Mouse (Mus musculus): ENCODE data around the gene Rabl3.

The Rabl3 gene

DNA sequence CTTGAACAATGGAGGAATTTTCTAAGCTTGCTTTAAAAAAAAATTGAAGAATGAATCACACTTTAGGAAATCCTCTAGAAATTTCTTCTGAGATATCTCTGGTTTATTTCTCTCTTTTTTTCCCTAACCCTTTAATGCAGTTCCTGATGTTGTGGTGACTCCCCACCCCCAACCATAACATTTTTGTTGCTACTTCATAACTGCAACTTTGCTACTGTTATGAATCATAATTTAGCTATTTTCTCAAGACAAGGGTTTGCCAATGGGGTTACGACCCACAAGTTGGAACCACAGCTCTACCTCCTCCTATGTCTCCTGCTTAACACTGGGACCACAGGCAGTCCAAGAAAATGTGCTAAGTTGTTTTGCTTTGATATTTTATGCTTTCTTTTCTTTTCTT, 63.7 kb downstream of the Rabl3 start:
- TF ChIP-seq GATA4 (IDR thresholded peaks at IDR 0.05; ENCODE audit: insufficient replicate concordance, low read length) = no peak

DNA sequence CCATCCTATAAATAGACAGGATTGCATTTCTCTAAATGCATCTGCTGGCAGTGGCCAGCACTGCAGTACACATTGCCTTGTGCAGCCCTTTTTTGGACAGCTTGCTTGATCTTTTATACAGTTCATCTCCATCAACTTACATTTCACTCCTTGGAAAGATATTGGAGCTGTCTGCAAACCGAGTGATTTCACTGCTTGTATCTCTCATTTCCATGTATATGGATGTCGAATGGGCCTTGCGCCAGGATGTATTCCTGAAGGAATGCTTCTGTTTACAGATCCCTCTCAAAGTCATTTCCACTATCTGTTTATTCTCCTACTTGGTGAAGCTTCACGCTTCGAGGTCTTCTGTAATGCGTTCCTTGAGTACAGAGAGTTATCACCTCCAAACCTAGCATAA, 64.6 kb downstream of the Rabl3 start:
- no peak for TF ChIP-seq GATA4 (IDR thresholded peaks at IDR 0.05; ENCODE audit: insufficient replicate concordance, low read length)

DNA sequence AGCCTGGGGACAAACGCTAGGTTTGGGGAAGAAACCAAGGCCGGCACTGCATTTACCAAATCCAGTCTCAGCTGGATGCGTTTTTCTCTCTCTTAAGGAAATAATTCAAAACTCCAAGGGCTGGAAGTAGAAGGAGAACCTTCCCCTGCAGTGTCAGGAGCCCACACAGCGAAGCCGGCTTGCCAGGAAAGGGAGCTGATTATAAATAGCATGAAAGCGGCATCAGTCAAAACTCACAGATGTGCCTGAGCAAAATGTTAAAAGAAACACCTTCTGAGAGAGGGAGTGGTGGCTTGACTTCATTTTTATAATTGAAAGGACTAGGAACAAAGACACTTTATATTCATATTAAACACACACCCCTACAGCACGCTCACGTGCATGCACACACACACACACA, 70.6 kb downstream of the Rabl3 start:
- no peak for TF ChIP-seq GATA4 (IDR thresholded peaks at IDR 0.05; ENCODE audit: insufficient replicate concordance, low read length)

DNA sequence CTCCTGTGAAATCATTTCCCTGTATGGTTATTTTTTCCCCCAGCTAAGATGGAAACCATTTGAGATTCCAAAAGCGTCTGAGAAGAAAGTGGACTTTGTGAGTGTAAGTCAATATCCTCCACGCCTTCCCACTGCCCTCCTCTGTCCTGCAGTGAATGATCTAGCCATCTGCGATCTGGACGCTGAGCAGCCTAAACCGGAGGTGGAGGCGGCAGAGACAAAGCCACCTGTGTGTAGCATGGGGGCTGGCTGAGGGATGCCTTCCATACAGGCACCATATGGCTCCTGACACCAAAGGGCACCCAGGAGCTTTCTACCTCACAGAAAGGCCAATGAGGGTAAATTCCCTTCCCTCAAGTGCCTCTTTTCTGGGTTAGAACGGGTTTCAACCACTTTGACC, 71.4 kb downstream of the Rabl3 start:
- no peak for TF ChIP-seq GATA4 (IDR thresholded peaks at IDR 0.05; ENCODE audit: insufficient replicate concordance, low read length)

DNA sequence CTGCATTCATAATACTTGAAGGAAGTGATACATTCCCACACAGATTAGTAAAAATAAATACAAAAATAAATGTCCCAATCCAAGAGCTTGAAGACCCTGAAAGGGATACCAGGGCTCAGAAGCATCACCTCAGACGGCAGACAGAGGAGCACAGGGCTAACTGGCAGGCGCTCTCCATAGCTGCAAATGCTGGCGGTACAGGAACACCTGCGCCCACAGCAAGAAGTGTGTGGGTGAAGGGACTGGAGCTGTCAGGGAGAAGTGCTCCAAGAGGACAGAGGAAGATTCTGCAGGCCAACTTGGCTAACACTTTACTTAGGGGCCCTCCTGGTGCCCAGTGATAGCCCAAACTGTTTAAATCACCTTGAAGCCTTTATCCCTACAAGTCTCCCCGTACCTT, 72.3 kb downstream of the Rabl3 start:
- TF ChIP-seq GATA4 (IDR thresholded peaks at IDR 0.05; ENCODE audit: insufficient replicate concordance, low read length) = no peak

DNA sequence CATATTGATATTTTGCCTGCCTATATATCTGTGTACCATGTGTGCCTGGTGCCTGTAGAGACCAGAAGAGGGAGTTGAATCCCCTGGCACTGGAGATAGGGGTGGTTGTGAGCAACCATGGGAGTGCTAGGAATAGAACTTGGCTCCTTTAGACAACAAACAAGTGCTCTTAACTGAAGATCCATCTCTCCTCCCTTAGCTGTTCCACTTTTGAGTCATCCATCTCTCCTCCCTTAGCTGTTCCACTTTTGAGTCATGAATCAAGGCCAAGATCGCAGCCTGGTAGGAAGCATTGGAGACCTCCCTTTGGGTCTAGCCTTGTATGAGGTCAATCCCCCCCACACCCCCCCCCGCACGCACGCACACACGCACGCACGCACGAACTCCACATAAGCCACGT, 74.9 kb downstream of the Rabl3 start:
- TF ChIP-seq GATA4 (IDR thresholded peaks at IDR 0.05; ENCODE audit: insufficient replicate concordance, low read length) = no peak

DNA sequence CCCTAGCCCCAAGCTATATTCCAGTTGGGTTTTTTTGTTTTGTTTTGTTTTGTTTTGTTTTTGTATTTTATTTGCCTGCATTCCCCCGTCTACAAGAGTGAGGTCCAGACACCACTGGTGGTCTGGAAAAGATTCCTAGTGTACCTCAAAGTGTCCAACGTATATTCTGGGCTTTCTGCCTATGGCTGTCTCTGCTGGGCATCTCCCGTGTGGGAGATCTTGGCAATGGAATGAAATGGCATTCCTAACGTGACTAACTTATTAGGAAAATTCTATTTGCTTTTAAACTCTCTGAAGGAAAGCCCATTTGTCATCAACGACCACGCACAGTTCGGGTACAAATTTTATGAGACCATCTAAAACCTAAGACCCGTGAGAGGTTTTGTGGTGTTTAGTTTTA, 75.7 kb downstream of the Rabl3 start:
- no peak for TF ChIP-seq GATA4 (IDR thresholded peaks at IDR 0.05; ENCODE audit: insufficient replicate concordance, low read length)

DNA sequence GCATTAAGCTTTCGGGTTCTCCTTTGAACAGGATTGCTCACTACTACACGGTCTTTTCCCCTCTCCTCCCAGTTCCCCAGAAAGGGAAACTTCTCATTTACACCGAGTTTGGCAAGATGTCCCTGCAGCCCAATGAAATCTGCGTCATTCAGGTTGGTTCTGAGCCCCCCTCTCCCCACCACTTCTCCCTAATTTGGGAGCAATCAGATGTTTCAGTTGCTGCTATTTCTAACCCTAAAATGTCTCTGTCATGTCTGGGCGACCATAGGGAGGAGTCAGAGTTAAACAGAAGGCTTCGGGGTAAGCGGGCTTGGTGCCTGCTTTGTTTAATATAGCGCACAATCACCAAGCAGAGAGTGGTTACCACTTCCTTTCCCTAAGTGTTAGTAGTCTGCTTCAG, 76.4 kb downstream of the Rabl3 start:
- TF ChIP-seq GATA4 (IDR thresholded peaks at IDR 0.05; ENCODE audit: insufficient replicate concordance, low read length) = no peak

DNA sequence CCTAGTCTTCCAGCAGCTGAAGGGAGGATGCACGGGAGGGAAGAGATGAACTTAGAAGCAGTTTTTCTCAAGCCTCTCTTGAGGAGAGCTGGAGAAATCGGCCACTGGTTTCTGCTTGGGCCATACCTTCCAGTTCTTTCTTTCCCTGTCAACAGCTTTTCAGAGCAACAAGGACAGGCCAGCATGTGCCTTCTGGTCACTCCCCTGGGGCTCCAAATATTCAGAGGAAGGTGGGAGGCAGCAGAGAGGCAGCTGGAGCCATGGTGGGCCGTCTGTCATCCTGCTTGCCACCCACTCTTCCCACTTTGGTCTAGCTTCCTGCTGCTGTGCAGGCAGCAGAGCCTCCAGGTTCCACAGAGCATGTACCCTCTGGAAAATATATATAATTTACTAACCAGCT, 78.0 kb downstream of the Rabl3 start:
- TF ChIP-seq GATA4 (IDR thresholded peaks at IDR 0.05; ENCODE audit: insufficient replicate concordance, low read length) = no peak
